Mouse (Mus musculus): ENCODE measurements around the gene Gm5286. TPM values are rescaled to one million over a fixed set of nuclear protein-coding genes. Genes with fewer than 3 reads are reported as not detected.
"Not testable (repeated sequence)": the region's sequence is repeated elsewhere in the genome, so short reads cannot be mapped to it uniquely, and the experiment has no call there.

Gm5286 gene
- not detected for total RNA-seq (2021)

- not testable (repeated sequence) for DNase-seq
Observed at GRCm38 (mm10) chr3:94196414-94196813, at the start of gene Gm5286. Gm5286 (plus strand) TSS chr3:94196714.

DNA sequence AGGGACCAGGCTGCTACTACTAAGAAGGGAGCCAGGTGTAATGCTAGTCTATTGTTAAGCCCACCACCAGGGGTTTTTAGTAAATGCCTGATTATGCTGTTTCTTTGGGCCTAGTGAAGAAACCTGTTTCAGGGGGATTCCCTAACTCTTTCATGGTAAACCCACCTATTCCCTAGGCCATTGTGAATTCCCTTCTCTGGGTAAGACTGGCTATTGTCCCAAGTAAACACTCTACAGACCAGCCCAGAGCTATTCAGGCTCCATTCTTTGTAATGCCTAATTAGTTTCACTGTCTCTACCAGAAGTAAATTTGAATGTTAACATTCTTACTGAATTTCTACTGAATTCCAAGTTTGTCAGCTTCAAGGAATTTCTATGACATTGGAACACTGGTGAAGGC, 29.2 kb upstream of the Gm5286 start:
- DNase-seq, result not testable (repeated sequence)

- DNase-seq, result not testable (repeated sequence)
Observed at GRCm38 (mm10) chr3:94178093-94178492, 18.4 kb upstream of the Gm5286 start, which contains the start of gene Gm10696. Gm10696 (minus strand) TSS chr3:94178193.

Other genes with a start within 250 kb of the Gm5286 start
- gene Tdpoz5, start 235.4 kb upstream of the Gm5286 start, total RNA-seq (2021), result not detected
- gene Gm9125, start 141.8 kb upstream of the Gm5286 start, total RNA-seq (2021), result not detected
- not detected for gene Gm10697, start 124.1 kb upstream of the Gm5286 start, total RNA-seq (2021)
- not detected for gene Gm10696, start 18.5 kb upstream of the Gm5286 start, total RNA-seq (2021)
- gene Gm4778, start 67.3 kb downstream of the Gm5286 start, total RNA-seq (2021), result not detected
- gene Them4, start 113.4 kb downstream of the Gm5286 start, total RNA-seq (2021), result 10 to 100 TPM; 27.6 to 30.7 TPM
- gene Them5, start 145.4 kb downstream of the Gm5286 start, total RNA-seq (2021), result not detected
- gene C2cd4d, start 165.7 kb downstream of the Gm5286 start, total RNA-seq (2021), result not detected
- gene Rorc, start 176.1 kb downstream of the Gm5286 start, total RNA-seq (2021), result under 1 TPM; 0.57 to 0.86 TPM
- 1 to 10 TPM in 1 of 2 experiments, under 1 TPM in 1; 0.78 to 1.2 TPM for gene Lingo4, start 201.8 kb downstream of the Gm5286 start, total RNA-seq (2021)
- gene Tdrkh, start 216.6 kb downstream of the Gm5286 start, total RNA-seq (2021), result 10 to 100 TPM; 39.1 to 43.4 TPM
- gene Mrpl9, start 246.6 kb downstream of the Gm5286 start, total RNA-seq (2021), result 10 to 100 TPM; 44.7 to 45.3 TPM
- not detected for gene Oaz3, start 247.2 kb downstream of the Gm5286 start, total RNA-seq (2021)

Measured in layer of hippocampus, postnatal 36 days (tissue).